Mouse (Mus musculus): ENCODE measurements around the gene Cop1. TPM values are rescaled to one million over a fixed set of nuclear protein-coding genes. Genes with fewer than 3 reads are reported as not detected.
"Not testable (repeated sequence)": the region's sequence is repeated elsewhere in the genome, so short reads cannot be mapped to it uniquely, and the experiment has no call there.

The Cop1 gene
- polyA plus RNA-seq, 1 experiment from 2014 or later, result 12.7 TPM

DNA sequence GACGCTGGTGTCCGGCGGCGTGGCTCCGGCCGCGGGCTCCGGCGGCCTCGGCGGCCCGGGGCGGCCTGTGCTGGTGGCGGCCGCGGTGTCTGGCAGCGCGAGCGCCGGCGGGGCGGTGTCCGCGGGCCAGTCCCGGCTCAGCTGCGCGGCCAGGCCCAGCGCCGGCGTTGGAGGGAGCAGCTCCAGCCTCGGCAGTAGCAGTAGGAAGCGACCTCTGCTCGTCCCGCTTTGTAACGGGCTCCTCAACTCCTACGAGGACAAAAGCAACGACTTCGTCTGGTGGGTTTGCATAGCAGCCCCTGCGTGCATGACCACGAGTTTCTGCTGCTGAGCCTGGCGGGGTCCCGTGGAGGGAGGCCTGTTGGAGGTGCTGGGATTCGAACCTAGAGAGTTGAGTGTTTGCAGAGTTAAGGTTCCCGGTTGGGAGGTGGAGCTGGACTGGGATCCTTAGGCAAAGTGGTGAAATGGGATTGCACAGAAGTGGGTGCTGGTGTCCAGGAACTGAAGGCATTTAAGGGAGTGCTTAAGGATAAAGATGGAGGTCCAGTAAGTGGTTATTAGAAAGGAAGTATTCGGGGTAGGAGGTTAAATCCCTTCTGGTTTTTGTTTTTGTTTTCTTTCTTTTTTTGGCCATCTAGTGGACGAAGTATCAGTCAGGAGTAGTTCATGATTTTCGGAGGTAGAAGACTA, 597 bp downstream of the Cop1 start:
- under 1% methylated on average over 28 of the region's 47 CpGs for WGBS
- Histone ChIP-seq H3K9ac (ENCODE audit: low read depth, low read length) (peak overlapping the region; percentile 81), H3K27ac (ENCODE audit: low read depth, low read length) (peak overlapping the region; percentile 56; the same call in 1 of the 2 replicates), H3K4me3 (ENCODE audit: low read length) (peak overlapping the region; percentile 66), H3K4me2 (ENCODE audit: low read length) (peak overlapping the region; percentile 71), H3K4me1 (ENCODE audit: control insufficient read depth, insufficient read depth, low read depth, low read length) (peaks cover 15% of the 10 kb centered on the region)
- not testable (repeated sequence) for H3K36me3 ChIP-seq (ENCODE audit: control insufficient read depth, insufficient read depth, low read length); H3K27me3 ChIP-seq (replicated peaks; ENCODE audit: control insufficient read depth, insufficient read depth, low read length); H3K9me3 ChIP-seq (ENCODE audit: control insufficient read depth, low read length)
- peak; percentile 55 for ATAC-seq

DNA sequence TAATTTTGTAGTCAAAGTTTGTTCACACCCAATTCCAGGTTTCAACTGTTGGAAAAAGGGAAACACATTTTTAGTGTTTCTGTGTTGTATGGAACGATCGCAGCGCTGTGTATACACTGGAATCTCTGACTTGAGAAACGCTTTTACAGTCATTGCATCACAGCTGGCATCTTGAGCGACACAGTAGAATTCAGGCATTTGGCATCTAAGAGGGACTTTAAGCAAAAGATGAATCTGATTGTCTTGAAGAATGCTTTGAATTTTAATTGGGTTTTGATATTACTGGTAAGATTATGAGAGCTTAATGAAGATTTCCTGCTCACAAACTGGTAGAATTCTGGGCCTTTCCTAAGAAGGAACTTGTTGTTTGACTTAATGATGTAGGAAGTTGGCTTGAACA, 1.3 kb downstream of the Cop1 start:
- no peak for ATAC-seq
- no peak overlapping the region for H3K27ac ChIP-seq (ENCODE audit: low read depth, low read length)
- H3K4me2 ChIP-seq (ENCODE audit: low read length), result peak overlapping the region; percentile 71
- no peaks in the 10 kb centered on the region for H3K27me3 ChIP-seq (replicated peaks; ENCODE audit: control insufficient read depth, insufficient read depth, low read length)
- peak overlapping the region; percentile 66 for H3K4me3 ChIP-seq (ENCODE audit: low read length)
- H3K4me1 ChIP-seq (ENCODE audit: control insufficient read depth, insufficient read depth, low read depth, low read length), result peaks cover 15% of the 10 kb centered on the region
- no peaks in the 10 kb centered on the region for H3K36me3 ChIP-seq (ENCODE audit: control insufficient read depth, insufficient read depth, low read length)
- H3K9ac ChIP-seq (ENCODE audit: low read depth, low read length), result peak overlapping the region; percentile 81; the same call in 1 of the 2 replicates
- 24% methylated on average over 5 of the region's 5 CpGs for WGBS
- H3K9me3 ChIP-seq (ENCODE audit: control insufficient read depth, low read length), result no peaks in the 10 kb centered on the region

DNA sequence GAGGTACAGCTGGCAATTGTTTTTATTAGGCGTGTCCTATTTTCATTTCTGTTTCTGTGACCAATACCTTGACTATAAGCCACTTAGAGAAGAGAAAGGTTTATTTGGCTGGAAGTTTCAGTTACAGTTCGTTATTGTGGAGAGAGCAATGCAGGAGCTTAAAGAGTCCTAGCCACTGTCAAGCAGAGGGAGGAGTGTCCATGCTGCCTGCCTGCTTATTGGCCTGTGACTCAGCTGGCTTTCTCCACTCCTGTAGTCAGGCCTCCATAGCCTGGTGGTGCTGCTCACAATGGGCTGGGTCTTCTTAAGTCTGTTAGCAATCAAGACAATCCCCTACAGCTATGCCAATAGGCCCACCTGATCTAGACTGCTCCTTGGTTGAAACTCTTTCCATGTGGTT, 2.4 kb downstream of the Cop1 start:
- H3K4me2 ChIP-seq (ENCODE audit: low read length), result peak overlapping the region; percentile 2; the same call in 1 of the 2 replicates

DNA sequence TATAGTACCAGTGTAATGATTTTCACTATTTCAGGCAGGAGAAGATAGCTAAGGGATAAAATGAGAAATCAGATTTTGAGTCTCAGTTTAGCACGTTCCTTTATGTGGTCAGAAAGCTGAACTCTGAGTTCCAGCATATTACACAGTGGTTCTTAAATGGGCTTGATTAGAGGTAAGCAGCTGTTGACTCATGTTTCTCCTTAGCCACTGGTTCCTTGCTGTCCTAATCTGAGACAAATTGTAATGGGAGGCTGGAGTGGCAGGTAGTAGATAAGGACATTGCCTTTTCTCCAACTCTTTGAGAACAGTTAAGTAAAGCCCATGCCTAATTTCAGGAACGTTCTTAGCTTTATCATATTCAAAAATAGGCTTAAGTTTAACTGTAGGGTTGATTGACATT, 3.6 kb downstream of the Cop1 start:
- H3K27me3 ChIP-seq (replicated peaks; ENCODE audit: control insufficient read depth, insufficient read depth, low read length), result no peaks in the 10 kb centered on the region
- no peak for ATAC-seq
- H3K27ac ChIP-seq (ENCODE audit: low read depth, low read length), result no peak overlapping the region
- peaks cover 3% of the 10 kb centered on the region; the same call in 1 of the 2 replicates for H3K36me3 ChIP-seq (ENCODE audit: control insufficient read depth, insufficient read depth, low read length)
- WGBS, result 90% methylated on average over 2 of the region's 2 CpGs
- H3K4me1 ChIP-seq (ENCODE audit: control insufficient read depth, insufficient read depth, low read depth, low read length), result peaks cover 15% of the 10 kb centered on the region
- no peak overlapping the region for H3K9ac ChIP-seq (ENCODE audit: low read depth, low read length)
- H3K9me3 ChIP-seq (ENCODE audit: control insufficient read depth, low read length), result no peaks in the 10 kb centered on the region
- no peak overlapping the region for H3K4me3 ChIP-seq (ENCODE audit: low read length)
- H3K4me2 ChIP-seq (ENCODE audit: low read length), result no peak overlapping the region

More for the DNA sequence above, 2.4 kb downstream of the Cop1 start:
- no peak overlapping the region for H3K27ac ChIP-seq (ENCODE audit: low read depth, low read length)
- ATAC-seq, result no peak
- H3K27me3 ChIP-seq (replicated peaks; ENCODE audit: control insufficient read depth, insufficient read depth, low read length), result no peaks in the 10 kb centered on the region
- H3K4me1 ChIP-seq (ENCODE audit: control insufficient read depth, insufficient read depth, low read depth, low read length), result peaks cover 15% of the 10 kb centered on the region
- H3K9ac ChIP-seq (ENCODE audit: low read depth, low read length), result no peak overlapping the region
- H3K4me3 ChIP-seq (ENCODE audit: low read length), result no peak overlapping the region
- no peaks in the 10 kb centered on the region for H3K36me3 ChIP-seq (ENCODE audit: control insufficient read depth, insufficient read depth, low read length)
- WGBS, result 77% methylated on average over 2 of the region's 2 CpGs
- H3K9me3 ChIP-seq (ENCODE audit: control insufficient read depth, low read length), result no peaks in the 10 kb centered on the region

DNA sequence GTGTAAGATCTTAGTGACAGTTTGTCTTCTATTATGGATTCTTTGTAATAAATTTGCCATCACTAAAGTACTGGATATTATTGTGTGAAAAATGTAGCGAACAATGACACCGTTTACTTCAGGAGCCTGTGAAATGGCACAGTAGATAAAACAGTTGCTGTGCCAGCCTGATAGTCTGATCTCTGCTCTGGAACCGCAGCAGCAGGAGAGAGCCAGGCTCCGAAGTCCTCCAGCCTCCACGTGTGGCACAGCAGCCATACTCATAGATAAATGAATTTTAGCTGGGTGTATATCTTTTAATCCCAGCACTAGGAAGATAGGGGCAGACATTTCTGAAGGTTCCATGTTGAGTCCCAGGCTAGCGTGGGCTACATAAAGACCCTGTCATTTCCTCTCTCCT, 6.0 kb downstream of the Cop1 start:
- WGBS, result 84% methylated on average over 6 of the region's 6 CpGs
- H3K9me3 ChIP-seq (ENCODE audit: control insufficient read depth, low read length), result no peaks in the 10 kb centered on the region
- no peak overlapping the region for H3K27ac ChIP-seq (ENCODE audit: low read depth, low read length)
- peaks cover 3% of the 10 kb centered on the region; the same call in 1 of the 2 replicates for H3K36me3 ChIP-seq (ENCODE audit: control insufficient read depth, insufficient read depth, low read length)
- no peak for ATAC-seq
- H3K4me1 ChIP-seq (ENCODE audit: control insufficient read depth, insufficient read depth, low read depth, low read length), result peaks cover 15% of the 10 kb centered on the region
- H3K27me3 ChIP-seq (replicated peaks; ENCODE audit: control insufficient read depth, insufficient read depth, low read length), result no peaks in the 10 kb centered on the region
- no peak overlapping the region for H3K9ac ChIP-seq (ENCODE audit: low read depth, low read length)
- no peak overlapping the region for H3K4me2 ChIP-seq (ENCODE audit: low read length)
- H3K4me3 ChIP-seq (ENCODE audit: low read length), result no peak overlapping the region

DNA sequence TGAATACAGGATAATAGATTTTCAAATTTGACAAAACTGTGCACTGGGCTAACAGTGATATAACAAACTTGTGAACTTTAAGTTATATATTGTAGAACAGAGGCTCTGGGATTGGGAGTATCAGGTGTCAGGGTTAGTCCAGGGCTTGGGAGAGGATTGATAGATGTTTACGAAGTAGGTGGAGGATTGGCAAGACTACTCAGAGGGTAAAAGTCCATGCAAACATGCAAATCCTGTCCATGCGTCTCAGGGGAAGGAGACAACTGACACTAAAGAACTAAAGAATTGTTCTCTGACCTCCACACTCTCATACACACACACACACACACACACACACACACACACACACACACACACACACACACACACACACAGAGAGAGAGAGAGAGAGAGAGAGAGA, 18.2 kb downstream of the Cop1 start:
- WGBS, result 90% methylated on average over 2 of the region's 2 CpGs
- no peaks in the 10 kb centered on the region for H3K27me3 ChIP-seq (replicated peaks; ENCODE audit: control insufficient read depth, insufficient read depth, low read length)
- no peak for ATAC-seq

DNA sequence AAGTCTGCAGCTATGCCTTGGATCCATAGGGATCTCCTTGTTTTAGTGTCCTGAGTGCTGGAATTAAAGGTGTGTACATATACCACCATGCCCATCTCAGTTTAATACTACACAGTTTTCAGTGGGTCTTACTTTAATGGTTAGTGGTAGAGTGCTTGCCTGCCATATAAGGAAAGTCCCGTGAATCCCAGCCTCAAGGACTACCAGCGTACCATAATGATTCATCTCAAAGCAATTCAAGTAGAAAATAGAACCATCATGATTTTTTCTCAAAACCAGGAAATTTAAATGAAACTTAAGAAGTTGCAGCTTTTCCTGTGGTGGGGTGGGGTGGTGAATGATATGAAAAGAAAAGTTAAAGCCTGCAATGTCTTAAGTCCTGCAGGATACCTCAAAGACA, 21.0 kb downstream of the Cop1 start:
- ATAC-seq, result no peak
- H3K9me3 ChIP-seq (ENCODE audit: control insufficient read depth, low read length), result no peaks in the 10 kb centered on the region
- peaks cover 8% of the 10 kb centered on the region for H3K36me3 ChIP-seq (ENCODE audit: control insufficient read depth, insufficient read depth, low read length)
- no peak overlapping the region for H3K4me3 ChIP-seq (ENCODE audit: low read length)
- H3K27ac ChIP-seq (ENCODE audit: low read depth, low read length), result no peak overlapping the region
- H3K4me1 ChIP-seq (ENCODE audit: control insufficient read depth, insufficient read depth, low read depth, low read length), result no peaks in the 10 kb centered on the region
- 96% methylated on average over 2 of the region's 2 CpGs for WGBS
- no peak overlapping the region for H3K4me2 ChIP-seq (ENCODE audit: low read length)
- H3K27me3 ChIP-seq (replicated peaks; ENCODE audit: control insufficient read depth, insufficient read depth, low read length), result no peaks in the 10 kb centered on the region
- H3K9ac ChIP-seq (ENCODE audit: low read depth, low read length), result no peak overlapping the region

More for the DNA sequence above, 18.2 kb downstream of the Cop1 start:
- no peak overlapping the region for H3K9ac ChIP-seq (ENCODE audit: low read depth, low read length)
- H3K36me3 ChIP-seq (ENCODE audit: control insufficient read depth, insufficient read depth, low read length), result peaks cover 10% of the 10 kb centered on the region; the same call in 1 of the 2 replicates
- H3K27ac ChIP-seq (ENCODE audit: low read depth, low read length), result no peak overlapping the region
- H3K4me3 ChIP-seq (ENCODE audit: low read length), result no peak overlapping the region
- no peaks in the 10 kb centered on the region for H3K4me1 ChIP-seq (ENCODE audit: control insufficient read depth, insufficient read depth, low read depth, low read length)
- no peak overlapping the region for H3K4me2 ChIP-seq (ENCODE audit: low read length)
- no peaks in the 10 kb centered on the region for H3K9me3 ChIP-seq (ENCODE audit: control insufficient read depth, low read length)

DNA sequence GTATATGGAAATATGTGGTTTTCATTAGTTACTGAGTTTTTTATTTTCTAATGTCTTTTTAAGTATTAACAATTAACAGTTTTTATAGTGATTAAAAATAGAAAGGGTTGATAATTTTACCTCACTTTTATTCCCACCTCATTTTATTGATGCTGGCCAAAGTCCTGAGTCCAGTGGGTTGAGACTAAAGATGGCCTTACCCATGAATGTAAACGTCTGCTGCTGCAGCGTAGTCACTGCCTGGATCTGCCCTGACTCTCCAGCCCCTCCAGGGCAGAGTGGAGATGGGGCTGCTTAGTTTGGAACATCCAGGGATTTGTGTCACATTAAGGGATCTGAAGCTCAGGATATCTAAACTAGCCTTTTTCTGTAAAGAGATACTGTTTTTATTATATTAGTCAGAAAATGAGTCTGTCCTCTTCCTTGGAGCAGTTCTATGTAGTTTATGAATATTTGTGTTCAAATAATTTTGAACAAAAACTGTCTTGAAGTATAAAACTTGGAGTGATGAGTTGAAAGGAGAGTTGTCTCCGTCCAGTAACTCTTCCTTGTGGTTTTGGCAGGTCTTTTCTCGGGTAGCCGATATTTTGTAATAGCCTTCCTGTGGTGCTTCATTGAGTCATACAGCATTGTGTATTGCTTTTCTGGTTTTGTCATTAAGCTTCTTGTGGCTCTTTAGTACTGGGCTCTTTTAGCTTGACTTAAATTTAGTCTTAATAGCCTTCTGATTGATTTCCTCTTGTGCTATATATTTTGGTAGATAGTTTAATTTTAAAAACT, 23.0 kb downstream of the Cop1 start:
- no peaks in the 10 kb centered on the region for H3K27me3 ChIP-seq (replicated peaks; ENCODE audit: control insufficient read depth, insufficient read depth, low read length)
- H3K9ac ChIP-seq (ENCODE audit: low read depth, low read length), result no peak overlapping the region
- H3K4me3 ChIP-seq (ENCODE audit: low read length), result no peak overlapping the region
- 88% methylated on average over 5 of the region's 5 CpGs for WGBS
- H3K4me2 ChIP-seq (ENCODE audit: low read length), result no peak overlapping the region
- no peak overlapping the region for H3K27ac ChIP-seq (ENCODE audit: low read depth, low read length)
- no peaks in the 10 kb centered on the region for H3K4me1 ChIP-seq (ENCODE audit: control insufficient read depth, insufficient read depth, low read depth, low read length)
- peaks cover 8% of the 10 kb centered on the region for H3K36me3 ChIP-seq (ENCODE audit: control insufficient read depth, insufficient read depth, low read length)
- no peak for ATAC-seq
- H3K9me3 ChIP-seq (ENCODE audit: control insufficient read depth, low read length), result no peaks in the 10 kb centered on the region

DNA sequence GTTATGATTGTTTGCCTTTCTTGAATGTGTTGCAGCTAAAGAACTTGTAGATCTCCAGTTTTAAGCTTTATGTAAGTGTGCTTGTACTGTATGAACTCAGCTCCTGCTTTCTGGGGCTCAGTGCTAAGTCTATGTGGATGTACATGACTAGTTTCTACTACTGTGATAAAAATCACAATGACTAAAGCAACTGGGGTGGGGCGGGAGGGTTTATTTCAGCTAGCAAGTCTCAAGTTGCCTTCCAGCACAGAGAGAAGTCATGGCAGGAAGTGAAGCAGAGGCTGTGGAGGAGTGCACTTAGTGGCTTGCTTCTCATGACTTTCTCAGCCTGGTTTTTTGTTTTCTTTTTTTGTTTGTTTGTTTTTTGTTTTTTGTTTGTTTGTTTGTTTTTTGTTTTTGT, 24.4 kb downstream of the Cop1 start:
- Histone ChIP-seq H3K4me3 (ENCODE audit: low read length) (no peak overlapping the region), H3K27me3 (replicated peaks; ENCODE audit: control insufficient read depth, insufficient read depth, low read length) (no peaks in the 10 kb centered on the region), H3K9ac (ENCODE audit: low read depth, low read length) (no peak overlapping the region), H3K36me3 (ENCODE audit: control insufficient read depth, insufficient read depth, low read length) (peaks cover 8% of the 10 kb centered on the region), H3K9me3 (ENCODE audit: control insufficient read depth, low read length) (no peaks in the 10 kb centered on the region), H3K27ac (ENCODE audit: low read depth, low read length) (no peak overlapping the region), H3K4me1 (ENCODE audit: control insufficient read depth, insufficient read depth, low read depth, low read length) (no peaks in the 10 kb centered on the region), H3K4me2 (ENCODE audit: low read length) (no peak overlapping the region)
- no peak for ATAC-seq
- 92% methylated on average over 1 of the region's 1 CpGs for WGBS
